Mouse (Mus musculus): ENCODE results near the gene Nav3. TPM values are rescaled to one million over a fixed set of nuclear protein-coding genes. Genes with fewer than 3 reads are reported as not detected.

Nav3 gene
- polyA plus RNA-seq, 2 experiments: 0.06 to 0.07 TPM

DNA sequence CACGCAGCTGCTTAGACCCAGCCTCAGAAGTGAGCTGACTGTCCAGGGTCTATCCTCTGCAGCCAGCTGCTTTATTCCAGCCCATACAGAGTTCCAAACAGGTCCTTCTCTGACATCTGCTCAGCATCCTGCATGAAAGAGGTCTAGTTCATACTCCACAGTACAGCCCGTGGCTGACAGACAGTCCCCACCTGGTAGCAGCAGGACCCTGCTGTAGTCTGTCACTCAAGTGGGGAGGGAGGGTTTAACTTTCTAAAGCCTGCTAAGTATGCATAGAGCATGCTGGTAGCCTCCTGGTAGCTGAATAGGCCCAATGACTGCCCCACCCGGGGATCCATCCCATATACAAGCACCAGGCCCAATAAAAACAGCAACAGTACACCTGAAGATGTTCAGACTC, 40.4 kb downstream of the Nav3 start:
- DNase-seq (ENCODE audit: low read depth in 3 of 3, low spot score in 3 of 3): no peak
- no peak for ATAC-seq (ENCODE audit: insufficient read depth)
- Histone ChIP-seq H3K9ac (replicated peaks) (no peak overlapping the region), H3K36me3 (replicated peaks; ENCODE audit: control insufficient read depth, insufficient read depth, low read depth) (no peaks in the 10 kb centered on the region), H3K4me1 (replicated peaks; ENCODE audit: control insufficient read depth in 2 of 2, insufficient read depth in 2 of 2, low read length in 1 of 2) (no peaks in the 10 kb centered on the region), H3K4me2 (ENCODE audit: low read depth) (no peak overlapping the region), H3K27me3 (ENCODE audit: control insufficient read depth, insufficient read depth, low read length) (no peaks in the 10 kb centered on the region), H3K4me3 (ENCODE audit: insufficient read depth in 1 of 2, low read depth in 2 of 2, low read length in 2 of 2) (no peak overlapping the region), H3K9me3 (ENCODE audit: control insufficient read depth, low read length) (no peaks in the 10 kb centered on the region), H3K27ac (no peak overlapping the region)
- TF ChIP-seq EP300 (IDR thresholded peaks at IDR 0.05; ENCODE audit: low read depth): no peak
- TF ChIP-seq CTCF (IDR thresholded peaks at IDR 0.05; ENCODE audit: low read depth): no peak
- WGBS (ENCODE audit: insufficient replicate concordance): 46% methylated on average over 3 of the region's 3 CpGs

DNA sequence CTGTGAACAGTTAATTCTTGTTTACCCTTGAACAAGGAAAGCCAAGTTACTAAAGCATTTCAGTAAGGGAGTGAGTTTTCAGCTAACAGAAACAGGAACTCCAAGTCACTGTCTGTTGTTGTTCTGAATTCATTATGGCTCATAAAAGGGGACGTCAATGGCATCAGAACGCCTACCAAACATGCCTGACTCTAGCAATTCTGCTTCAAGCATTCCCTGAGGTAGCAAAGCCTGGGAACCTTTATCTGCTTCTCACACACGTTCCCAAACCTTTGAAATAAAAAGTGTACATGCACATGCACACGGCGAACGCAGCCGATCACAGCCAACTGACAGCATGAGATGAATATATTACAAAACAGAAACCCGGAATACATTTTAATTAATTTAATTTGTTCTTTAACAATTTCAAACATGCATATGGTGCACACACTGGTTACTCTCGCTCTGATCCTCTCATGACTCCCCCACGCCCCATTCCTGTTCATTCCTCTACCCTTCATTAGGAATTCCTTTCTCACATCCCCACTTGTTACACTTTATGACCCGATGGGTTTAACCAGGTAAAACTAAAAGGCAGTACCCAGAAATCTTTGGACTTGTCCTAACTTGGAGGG, 42.6 kb downstream of the Nav3 start:
- no peak for DNase-seq (ENCODE audit: low read depth in 3 of 3, low spot score in 3 of 3)
- no peaks in the 10 kb centered on the region for H3K36me3 ChIP-seq (replicated peaks; ENCODE audit: control insufficient read depth, insufficient read depth, low read depth)
- H3K27me3 ChIP-seq (ENCODE audit: control insufficient read depth, insufficient read depth, low read length): no peaks in the 10 kb centered on the region
- H3K9me3 ChIP-seq (ENCODE audit: control insufficient read depth, low read length): no peaks in the 10 kb centered on the region
- no peak overlapping the region for H3K9ac ChIP-seq (replicated peaks)
- no peaks in the 10 kb centered on the region for H3K4me1 ChIP-seq (replicated peaks; ENCODE audit: control insufficient read depth in 2 of 2, insufficient read depth in 2 of 2, low read length in 1 of 2)
- H3K4me2 ChIP-seq (ENCODE audit: low read depth): no peak overlapping the region
- 65% methylated on average over 11 of the region's 11 CpGs for WGBS (ENCODE audit: insufficient replicate concordance)
- no peak for TF ChIP-seq EP300 (IDR thresholded peaks at IDR 0.05; ENCODE audit: low read depth)
- no peak for TF ChIP-seq CTCF (IDR thresholded peaks at IDR 0.05; ENCODE audit: low read depth)
- no peak overlapping the region for H3K4me3 ChIP-seq (ENCODE audit: insufficient read depth in 1 of 2, low read depth in 2 of 2, low read length in 2 of 2)
- ATAC-seq (ENCODE audit: insufficient read depth): no peak
- no peak overlapping the region for H3K27ac ChIP-seq

DNA sequence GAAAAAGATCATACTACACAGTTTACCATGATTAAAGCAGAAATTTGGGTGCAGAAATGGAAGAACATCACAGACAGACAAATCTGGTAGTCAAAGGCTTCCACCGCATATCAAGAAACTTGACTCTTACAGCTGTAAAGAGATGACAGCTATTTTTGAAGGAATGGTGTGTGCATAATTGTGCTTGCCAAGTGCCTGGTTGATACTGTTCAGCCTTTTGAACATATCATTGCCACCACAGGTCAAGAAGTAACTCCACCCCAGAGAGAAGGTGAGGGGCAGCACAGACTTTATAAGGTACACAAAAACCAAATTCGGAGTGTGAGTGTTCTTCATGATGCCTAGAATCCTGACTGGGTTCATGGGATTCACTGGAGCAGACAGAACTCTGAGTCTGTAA, 53.1 kb downstream of the Nav3 start:
- DNase-seq (ENCODE audit: low read depth in 3 of 3, low spot score in 3 of 3): no peak
- Histone ChIP-seq H3K27me3 (ENCODE audit: control insufficient read depth, insufficient read depth, low read length) (no peaks in the 10 kb centered on the region), H3K9ac (replicated peaks) (no peak overlapping the region), H3K4me2 (ENCODE audit: low read depth) (no peak overlapping the region), H3K4me1 (replicated peaks; ENCODE audit: control insufficient read depth in 2 of 2, insufficient read depth in 2 of 2, low read length in 1 of 2) (no peaks in the 10 kb centered on the region), H3K27ac (no peak overlapping the region), H3K4me3 (ENCODE audit: insufficient read depth in 1 of 2, low read depth in 2 of 2, low read length in 2 of 2) (no peak overlapping the region), H3K9me3 (ENCODE audit: control insufficient read depth, low read length) (no peaks in the 10 kb centered on the region), H3K36me3 (replicated peaks; ENCODE audit: control insufficient read depth, insufficient read depth, low read depth) (no peaks in the 10 kb centered on the region)
- 66% methylated on average over 2 of the region's 2 CpGs for WGBS (ENCODE audit: insufficient replicate concordance)
- no peak for ATAC-seq (ENCODE audit: insufficient read depth)
- TF ChIP-seq CTCF (IDR thresholded peaks at IDR 0.05; ENCODE audit: low read depth) (no peak), EP300 (IDR thresholded peaks at IDR 0.05; ENCODE audit: low read depth) (no peak)

DNA sequence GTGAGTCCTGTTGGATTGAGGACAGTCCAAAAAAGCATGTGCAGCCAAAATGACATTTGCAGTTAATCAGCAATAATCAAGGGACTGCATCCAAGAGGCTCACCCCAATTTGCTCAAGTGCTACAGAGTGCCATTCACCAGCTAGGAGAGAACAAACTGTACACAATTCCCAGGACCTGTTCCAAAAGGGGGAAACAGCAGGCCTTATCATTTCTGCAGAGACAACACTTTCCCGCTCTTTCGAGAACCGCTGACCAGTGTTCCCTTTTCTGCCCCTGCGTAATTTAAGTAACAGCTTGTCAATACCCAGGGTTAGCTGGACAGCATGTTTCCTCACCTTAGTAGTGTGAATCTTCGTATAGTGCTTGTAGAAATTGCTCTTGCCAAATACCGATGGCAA, 55.4 kb downstream of the Nav3 start:
- Histone ChIP-seq H3K9me3 (ENCODE audit: control insufficient read depth, low read length) (no peaks in the 10 kb centered on the region), H3K9ac (replicated peaks) (no peak overlapping the region), H3K4me2 (ENCODE audit: low read depth) (no peak overlapping the region), H3K4me1 (replicated peaks; ENCODE audit: control insufficient read depth in 2 of 2, insufficient read depth in 2 of 2, low read length in 1 of 2) (no peaks in the 10 kb centered on the region), H3K36me3 (replicated peaks; ENCODE audit: control insufficient read depth, insufficient read depth, low read depth) (no peaks in the 10 kb centered on the region), H3K27me3 (ENCODE audit: control insufficient read depth, insufficient read depth, low read length) (no peaks in the 10 kb centered on the region), H3K27ac (no peak overlapping the region), H3K4me3 (ENCODE audit: insufficient read depth in 1 of 2, low read depth in 2 of 2, low read length in 2 of 2) (no peak overlapping the region)
- 71% methylated on average over 6 of the region's 6 CpGs for WGBS (ENCODE audit: insufficient replicate concordance)
- no peak for DNase-seq (ENCODE audit: low read depth in 3 of 3, low spot score in 3 of 3)
- no peak for ATAC-seq (ENCODE audit: insufficient read depth)
- TF ChIP-seq EP300 (IDR thresholded peaks at IDR 0.05; ENCODE audit: low read depth) (no peak), CTCF (IDR thresholded peaks at IDR 0.05; ENCODE audit: low read depth) (no peak)

DNA sequence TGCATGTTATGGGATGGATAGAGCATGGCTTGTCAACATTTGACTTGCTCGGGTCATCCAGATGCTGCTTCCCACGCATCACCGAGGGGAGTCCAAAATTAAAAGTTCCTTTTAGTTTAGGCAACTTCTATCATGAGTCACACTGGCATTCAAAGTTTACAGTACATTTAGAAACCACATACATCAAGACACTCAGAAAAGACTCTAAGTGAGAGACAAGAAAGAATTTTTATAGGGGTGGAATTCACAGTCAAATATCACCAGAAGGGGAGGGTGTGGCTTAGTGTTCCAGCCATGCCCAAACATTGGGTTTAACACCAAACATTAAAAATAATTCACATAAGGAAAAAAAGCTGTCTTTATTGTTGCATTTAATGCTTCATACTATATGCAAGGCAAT, 57.4 kb downstream of the Nav3 start:
- no peaks in the 10 kb centered on the region for H3K4me1 ChIP-seq (replicated peaks; ENCODE audit: control insufficient read depth in 2 of 2, insufficient read depth in 2 of 2, low read length in 1 of 2)
- no peaks in the 10 kb centered on the region for H3K9me3 ChIP-seq (ENCODE audit: control insufficient read depth, low read length)
- H3K4me3 ChIP-seq (ENCODE audit: insufficient read depth in 1 of 2, low read depth in 2 of 2, low read length in 2 of 2): no peak overlapping the region
- no peak for ATAC-seq (ENCODE audit: insufficient read depth)
- no peak for DNase-seq (ENCODE audit: low read depth in 3 of 3, low spot score in 3 of 3)
- WGBS (ENCODE audit: insufficient replicate concordance): 48% methylated on average over 3 of the region's 3 CpGs
- no peak for TF ChIP-seq CTCF (IDR thresholded peaks at IDR 0.05; ENCODE audit: low read depth)
- TF ChIP-seq EP300 (IDR thresholded peaks at IDR 0.05; ENCODE audit: low read depth): no peak
- H3K36me3 ChIP-seq (replicated peaks; ENCODE audit: control insufficient read depth, insufficient read depth, low read depth): no peaks in the 10 kb centered on the region
- H3K27me3 ChIP-seq (ENCODE audit: control insufficient read depth, insufficient read depth, low read length): no peaks in the 10 kb centered on the region
- no peak overlapping the region for H3K9ac ChIP-seq (replicated peaks)
- H3K27ac ChIP-seq: no peak overlapping the region
- no peak overlapping the region for H3K4me2 ChIP-seq (ENCODE audit: low read depth)
